Mouse (Mus musculus) CH12.LX (cell line): ENCODE measurements at regions not wholly inside any gene's neighbourhood (a gene's known extent, or its start where the extent isn't known, plus 50 kb on each side); places are given as distances from the start of the nearest gene placed in this dataset.

Experiments
- DNase-seq: peaks from one replicate; pipeline ENCODE4 v3.0.0-alpha.2; 2013; ENCODE audit errors: extremely low read depth
- H3K27ac ChIP-seq: 2 replicates; pipeline ENCODE4 v1.5.1; 2012; ENCODE audit warnings: low read depth, mild to moderate bottlenecking, control low read depth, moderate library complexity; ENCODE audit not compliant: insufficient read depth
- H3K27me3 ChIP-seq: replicated peaks from 2 replicates; pipeline ENCODE3; 2012; ENCODE audit warnings: inconsistent platforms
- H3K36me3 ChIP-seq, 2 experiments: replicated peaks in 1 of 2; 2 replicates each; pipeline versions ENCODE3 to v1.6.1; 2012; ENCODE audit warnings: inconsistent platforms in 1 of 2, low read length in 1 of 2, mild to moderate bottlenecking in 1 of 2, mixed read lengths in 1 of 2, moderate library complexity in 1 of 2; ENCODE audit not compliant: control insufficient read depth in 1 of 2, insufficient read depth in 1 of 2
- H3K4me1 ChIP-seq, 2 experiments: 2 replicates each; pipeline ENCODE4 v1.6.1; 2012; ENCODE audit warnings: inconsistent platforms in 1 of 2, moderate library complexity in 1 of 2; ENCODE audit not compliant: insufficient read depth in 2 of 2, control insufficient read depth in 1 of 2
- H3K4me2 ChIP-seq: 2 replicates; pipeline ENCODE4 v1.6.1; 2012; ENCODE audit warnings: low read depth, mild to moderate bottlenecking, control low read depth; ENCODE audit not compliant: poor library complexity, insufficient read depth, severe bottlenecking
- H3K4me3 ChIP-seq, 3 experiments: fragments of 150-350 bp in 1 of 3; sonication (generic) in 1 of 3; replicated peaks in 1 of 3; 2 replicates each; pipeline versions ENCODE3 to v1.5.1; 2011 to 2012; ENCODE audit warnings: low read depth in 2 of 3, low read length in 2 of 3, mild to moderate bottlenecking in 2 of 3, moderate library complexity in 2 of 3, control low read depth in 1 of 3, improper control_type of control experiment in 1 of 3, inconsistent platforms in 1 of 3, mixed read lengths in 1 of 3; ENCODE audit not compliant: poor library complexity in 1 of 3
- H3K79me2 ChIP-seq: replicated peaks from 2 replicates; pipeline ENCODE4 v1.6.1; 2012; ENCODE audit warnings: mild to moderate bottlenecking, moderate library complexity; ENCODE audit not compliant: control insufficient read depth, poor library complexity, insufficient read depth, severe bottlenecking; ENCODE audit errors: extremely low read depth
- H3K9ac ChIP-seq: 2 replicates; pipeline ENCODE4 v1.6.1; 2012; ENCODE audit warnings: low read depth, mild to moderate bottlenecking, control low read depth, moderate library complexity; ENCODE audit not compliant: insufficient read depth
- H3K9me3 ChIP-seq: replicated peaks from 2 replicates; pipeline ENCODE3; 2012; ENCODE audit warnings: low read length, inconsistent platforms, mixed read lengths
- BHLHE40 ChIP-seq: IDR thresholded peaks from 2 replicates; pipeline ENCODE4 v1.6.1; 2011; ENCODE audit warnings: mild to moderate bottlenecking, low read depth, low read length, improper control_type of control experiment
- CHD2 ChIP-seq: IDR thresholded peaks from 2 replicates; pipeline ENCODE4 v1.6.1; 2011; ENCODE audit warnings: low read length, improper control_type of control experiment
- E2F4 ChIP-seq: IDR thresholded peaks from 2 replicates; pipeline ENCODE4 v1.6.1; 2011; ENCODE audit warnings: low read depth, low read length, improper control_type of control experiment; ENCODE audit not compliant: insufficient replicate concordance
- ETS1 ChIP-seq: conservative IDR thresholded peaks from 2 replicates; pipeline ENCODE4 v1.6.1; 2012; ENCODE audit warnings: low read depth, mild to moderate bottlenecking, inconsistent platforms, low read length, improper control_type of control experiment, moderate library complexity
- HCFC1 ChIP-seq: IDR thresholded peaks from 2 replicates; pipeline ENCODE4 v1.6.1; 2012; ENCODE audit warnings: low read depth, mild to moderate bottlenecking, inconsistent platforms, low read length, improper control_type of control experiment
- IRF4 ChIP-seq: IDR thresholded peaks from 2 replicates; pipeline ENCODE4 v1.6.1; 2014; ENCODE audit warnings: low read depth, mild to moderate bottlenecking, inconsistent platforms, low read length, improper control_type of control experiment
- KAT2A ChIP-seq: IDR thresholded peaks from 2 replicates; pipeline ENCODE4 v1.6.1; 2012; ENCODE audit warnings: low read length, improper control_type of control experiment, inconsistent platforms; ENCODE audit not compliant: insufficient replicate concordance
- MAX ChIP-seq: IDR thresholded peaks from 2 replicates; pipeline ENCODE4 v1.6.1; 2011; ENCODE audit warnings: low read length, improper control_type of control experiment
- MAZ ChIP-seq: IDR thresholded peaks from 2 replicates; pipeline ENCODE4 v1.6.1; 2012; ENCODE audit warnings: low read depth, mild to moderate bottlenecking, inconsistent platforms, low read length, improper control_type of control experiment, moderate library complexity
- MEF2A ChIP-seq: IDR thresholded peaks from 2 replicates; pipeline ENCODE4 v1.6.1; 2014; ENCODE audit warnings: low read depth, mild to moderate bottlenecking, inconsistent platforms, low read length, improper control_type of control experiment, borderline replicate concordance
- NRF1 ChIP-seq: IDR thresholded peaks from 2 replicates; pipeline ENCODE4 v1.6.1; 2014; ENCODE audit warnings: low read depth, mild to moderate bottlenecking, inconsistent platforms, low read length, improper control_type of control experiment, moderate library complexity
- PAX5 ChIP-seq: IDR thresholded peaks from 2 replicates; pipeline ENCODE4 v1.6.1; 2012; ENCODE audit warnings: low read length, inconsistent platforms, mixed read lengths
- POLR2AphosphoS2 ChIP-seq: IDR thresholded peaks from 2 replicates; pipeline ENCODE4 v1.6.1; 2011; ENCODE audit warnings: low read depth, low read length, improper control_type of control experiment
- RAD21 ChIP-seq: IDR thresholded peaks from 2 replicates; pipeline ENCODE4 v1.6.1; 2011; ENCODE audit warnings: low read depth, mild to moderate bottlenecking, low read length, improper control_type of control experiment, moderate library complexity
- RCOR1 ChIP-seq: conservative IDR thresholded peaks from 2 replicates; pipeline ENCODE4 v1.6.1; 2012; ENCODE audit warnings: low read depth, mild to moderate bottlenecking, inconsistent platforms, low read length, improper control_type of control experiment
- SIN3A ChIP-seq: IDR thresholded peaks from 2 replicates; pipeline ENCODE4 v1.6.1; 2012; ENCODE audit warnings: low read length, improper control_type of control experiment, inconsistent platforms
- SMC3 ChIP-seq: IDR thresholded peaks from 2 replicates; pipeline ENCODE4 v1.6.1; 2011; ENCODE audit warnings: low read depth, low read length, improper control_type of control experiment
- TBP ChIP-seq: conservative IDR thresholded peaks from 2 replicates; pipeline ENCODE4 v1.6.1; 2011; ENCODE audit warnings: low read depth, low read length, improper control_type of control experiment
- USF1 ChIP-seq: IDR thresholded peaks from 2 replicates; pipeline ENCODE4 v1.6.1; 2014; ENCODE audit warnings: low read depth, mild to moderate bottlenecking, inconsistent platforms, low read length, improper control_type of control experiment
- USF2 ChIP-seq: conservative IDR thresholded peaks from 2 replicates; pipeline ENCODE4 v1.6.1; 2011; ENCODE audit warnings: low read depth, low read length, improper control_type of control experiment
- ZMIZ1 ChIP-seq: IDR thresholded peaks from 2 replicates; pipeline ENCODE4 v1.6.1; 2012; ENCODE audit warnings: low read depth, mild to moderate bottlenecking, inconsistent platforms, low read length, improper control_type of control experiment
- ZNF384 ChIP-seq: IDR thresholded peaks from 2 replicates; pipeline ENCODE4 v1.6.1; 2012; ENCODE audit warnings: low read depth, low read length, improper control_type of control experiment, inconsistent platforms
- dilution Hi-C: fragments of 300-500 bp; cut with MboI; formaldehyde crosslinking; loops from 2 replicates; pipeline ENCODE4 v1.14.3; 2020; ENCODE audit warnings: low sequenced_read_pairs; ENCODE audit not compliant: extremely low pct_unique_long_range_greater_than_20kb, extremely low pct_ligation_motif_present
- in situ Hi-C: fragments of 300-500 bp; cut with MboI; formaldehyde crosslinking; loops from 3 replicates; pipeline ENCODE4 v1.14.3; 2019; ENCODE audit warnings: low sequenced_read_pairs, low pct_ligation_motif_present, low pct_unique_long_range_greater_than_20kb, mixed read lengths

DNA sequence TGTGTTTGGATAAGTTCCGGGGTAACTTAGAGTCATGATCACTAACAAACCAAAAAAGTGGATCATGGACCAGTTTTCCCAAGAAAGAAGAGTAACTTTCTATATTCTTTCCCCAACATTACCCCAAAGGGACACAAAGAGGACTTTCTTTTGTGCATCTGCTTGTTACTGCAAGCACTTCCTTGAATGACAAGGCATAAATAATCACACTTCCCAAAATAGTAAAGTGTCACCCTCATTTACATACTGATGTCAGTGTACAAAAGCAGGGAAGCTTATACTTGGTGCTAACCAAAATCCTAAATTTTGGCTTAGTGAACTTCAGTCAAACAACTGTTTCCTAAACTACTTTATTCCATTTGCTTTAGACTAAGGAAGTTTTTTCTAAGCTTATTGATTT, 218.0 kb upstream of the Klf14 start:
- in situ Hi-C loops: loop anchor here (5.0 kb wide), 1 partner anchor 110 kb away; no protein-coding TSS in a partner anchor
- TF ChIP-seq MEF2A: peak; percentile 43; the same call in 1 of the 2 replicates
- TF ChIP-seq SIN3A: no peak
- H3K27ac ChIP-seq: peak overlapping the region; percentile 36
- H3K4me2 ChIP-seq: peak overlapping the region; percentile 4; the same call in 1 of the 2 replicates
- no peak overlapping the region for H3K9ac ChIP-seq
- H3K79me2 ChIP-seq: peaks cover 7% of the 10 kb centered on the region; the same call in 1 of the 2 replicates
- dilution Hi-C loops: no loop called here
- no peaks in the 10 kb centered on the region for H3K9me3 ChIP-seq
- no peak for DNase-seq
- H3K36me3 ChIP-seq: peaks cover 16 to 61% of the 10 kb centered on the region in 2 experiments
- no peak overlapping the region for H3K4me3 ChIP-seq
- H3K4me1 ChIP-seq: peaks cover 27 to 81% of the 10 kb centered on the region in 2 experiments
- H3K27me3 ChIP-seq: no peaks in the 10 kb centered on the region

DNA sequence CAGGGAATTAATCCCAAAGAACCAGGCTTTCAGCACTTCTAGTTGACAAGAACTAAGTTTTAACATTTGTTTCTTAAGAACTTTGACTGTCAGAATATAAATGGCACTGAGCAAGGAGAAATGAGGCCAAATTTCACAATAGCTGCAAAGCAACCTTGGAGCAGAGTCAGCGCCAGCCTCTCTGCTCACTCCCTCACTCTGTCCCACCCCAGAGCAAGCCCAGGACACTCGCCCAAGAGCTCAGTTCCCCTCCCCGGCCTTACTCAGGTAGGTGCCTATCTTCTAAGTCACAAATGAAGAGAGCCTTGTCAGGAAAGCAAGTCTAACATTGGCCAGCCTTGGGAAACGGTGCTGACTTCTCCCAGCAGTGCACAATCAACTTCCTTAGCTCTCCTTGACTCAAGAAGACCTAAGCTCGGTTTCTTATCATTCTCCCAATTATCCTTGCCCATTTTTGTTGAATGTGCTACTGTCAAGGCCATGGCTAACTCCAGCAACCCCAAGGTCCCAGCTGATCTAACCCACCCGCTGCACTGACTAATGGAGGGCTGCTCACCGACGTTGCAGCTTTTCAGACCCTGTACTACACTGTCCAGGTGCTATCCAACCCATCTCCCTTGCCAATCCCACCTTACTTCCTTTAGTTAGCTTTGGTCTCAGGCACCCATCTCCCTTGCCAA, 219.5 kb upstream of the Klf14 start:
- H3K4me3 ChIP-seq: no peak overlapping the region
- no peak overlapping the region for H3K9ac ChIP-seq
- no peaks in the 10 kb centered on the region for H3K9me3 ChIP-seq
- H3K36me3 ChIP-seq: peaks cover 16 to 63% of the 10 kb centered on the region in 2 experiments
- in situ Hi-C loops: loop anchor here (5.0 kb wide), 1 partner anchor 111 kb away; no protein-coding TSS in a partner anchor
- no peak for DNase-seq
- H3K27me3 ChIP-seq: no peaks in the 10 kb centered on the region
- H3K4me1 ChIP-seq: peaks cover 20 to 66% of the 10 kb centered on the region in 2 experiments
- TF ChIP-seq ZNF384 (no peak), PAX5 (no peak), CHD2 (no peak), KAT2A (no peak), RAD21 (no peak), IRF4 (no peak)
- 0 out of 2 replicates have a peak, but pooled peaks cover 2% of the 10 kb centered on the region for H3K79me2 ChIP-seq
- no peak overlapping the region for H3K27ac ChIP-seq
- no peak overlapping the region for H3K4me2 ChIP-seq
- dilution Hi-C loops: no loop called here

DNA sequence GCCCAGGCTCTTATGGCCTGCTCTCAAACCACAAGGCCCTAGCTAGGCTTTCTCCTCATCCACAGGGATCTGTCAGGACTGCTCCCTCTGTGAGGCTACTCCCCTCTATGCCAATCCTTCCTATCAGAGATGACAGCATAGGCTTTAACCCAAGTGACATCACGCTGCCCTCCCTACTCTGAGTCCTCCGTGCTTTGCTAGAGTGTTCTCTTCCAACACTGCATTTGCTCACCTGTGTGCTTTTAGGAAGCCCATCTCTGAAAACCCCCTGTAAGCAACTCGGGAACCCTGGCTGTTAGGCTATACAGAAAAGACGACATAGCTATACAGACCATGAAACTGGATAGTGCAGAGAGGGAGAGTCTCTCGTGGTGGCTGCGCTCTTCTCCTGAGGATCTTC, 216.3 kb upstream of the Mkln1 start:
- TF ChIP-seq SIN3A: no peak
- no peak for TF ChIP-seq SMC3
- no peak for TF ChIP-seq TBP
- TF ChIP-seq MAZ: no peak
- no peak for TF ChIP-seq E2F4
- TF ChIP-seq MAX: no peak
- TF ChIP-seq USF1: no peak
- no peak for TF ChIP-seq ETS1
- no peak for TF ChIP-seq BHLHE40
- TF ChIP-seq NRF1: no peak
- TF ChIP-seq USF2: no peak
- TF ChIP-seq POLR2AphosphoS2: no peak
- no peak for TF ChIP-seq RCOR1
- TF ChIP-seq ZMIZ1: no peak
- no peak for TF ChIP-seq HCFC1
- TF ChIP-seq IRF4: no peak
- TF ChIP-seq, all 38 proteins: peak for 0
- H3K4me1 ChIP-seq: peaks cover 9 to 39% of the 10 kb centered on the region in 2 experiments; a peak in 3 of 4 replicates
- H3K4me3 ChIP-seq: no peak overlapping the region
- peaks cover 3% of the 10 kb centered on the region for H3K9me3 ChIP-seq
- H3K79me2 ChIP-seq: peaks cover 5% of the 10 kb centered on the region; the same call in 1 of the 2 replicates
- H3K36me3 ChIP-seq: peaks cover 21 to 74% of the 10 kb centered on the region in 2 experiments
- no peak for DNase-seq
- no peak overlapping the region for H3K27ac ChIP-seq
- no peak overlapping the region for H3K9ac ChIP-seq
- no peak overlapping the region for H3K4me2 ChIP-seq
- dilution Hi-C loops: no loop called here
- in situ Hi-C loops: no loop called here
- no peaks in the 10 kb centered on the region for H3K27me3 ChIP-seq
